Mouse (Mus musculus): ENCODE data around the gene Cnst. TPM values are rescaled to one million over a fixed set of nuclear protein-coding genes. Genes with fewer than 3 reads are reported as not detected.
A peak's percentile ranks its signal among the peaks of the same experiment; 100 is the strongest.

Gene Cnst
- polyA plus RNA-seq, 1 experiment from 2014 or later = 27.7 TPM

- no peak overlapping the region for H3K4me3 ChIP-seq
- no peak for ATAC-seq (ENCODE audit: low FRiP score)
- no peaks in the 10 kb centered on the region for H3K36me3 ChIP-seq
- 91% methylated on average over 6 of the region's 6 CpGs for WGBS
- no peaks in the 10 kb centered on the region for H3K27me3 ChIP-seq
- H3K9me3 ChIP-seq = no peaks in the 10 kb centered on the region
- no peak overlapping the region for H3K4me2 ChIP-seq
- no peak overlapping the region for H3K27ac ChIP-seq
- no peak overlapping the region for H3K9ac ChIP-seq
- peaks cover 7% of the 10 kb centered on the region; the same call in 1 of the 2 replicates for H3K4me1 ChIP-seq (replicated peaks)
Measured at GRCm38 (mm10) chr1:179560845-179561430, 14.8 kb downstream of the Cnst start.

GRCm38 (mm10) chr1:179563211-179563610 lies 17.0 kb downstream of the Cnst start:
- 81% methylated on average over 4 of the region's 4 CpGs for WGBS
- ATAC-seq (ENCODE audit: low FRiP score) = no peak
- no peaks in the 10 kb centered on the region for H3K27me3 ChIP-seq
- peaks cover 19% of the 10 kb centered on the region for H3K4me1 ChIP-seq (replicated peaks)
- H3K27ac ChIP-seq = no peak overlapping the region
- H3K4me2 ChIP-seq = no peak overlapping the region
- H3K9me3 ChIP-seq = no peaks in the 10 kb centered on the region
- H3K36me3 ChIP-seq = no peaks in the 10 kb centered on the region
- no peak overlapping the region for H3K9ac ChIP-seq
- no peak overlapping the region for H3K4me3 ChIP-seq

- Histone ChIP-seq H3K4me2 (no peak overlapping the region), H3K9me3 (no peaks in the 10 kb centered on the region), H3K27me3 (no peaks in the 10 kb centered on the region), H3K36me3 (no peaks in the 10 kb centered on the region), H3K9ac (no peak overlapping the region), H3K4me1 (replicated peaks) (peaks cover 19% of the 10 kb centered on the region), H3K27ac (peak overlapping the region; percentile 40; the same call in 1 of the 2 replicates), H3K4me3 (no peak overlapping the region)
- 68% methylated on average over 5 of the region's 5 CpGs for WGBS
- no peak for ATAC-seq (ENCODE audit: low FRiP score)
Measured at GRCm38 (mm10) chr1:179563926-179564325, 17.8 kb downstream of the Cnst start.

GRCm38 (mm10) chr1:179567558-179567957 lies 21.4 kb downstream of the Cnst start:
- Histone ChIP-seq H3K9me3 (no peaks in the 10 kb centered on the region), H3K4me3 (no peak overlapping the region), H3K27ac (peak overlapping the region; percentile 55), H3K9ac (no peak overlapping the region), H3K36me3 (no peaks in the 10 kb centered on the region), H3K4me1 (replicated peaks) (peaks cover 26% of the 10 kb centered on the region), H3K4me2 (no peak overlapping the region), H3K27me3 (no peaks in the 10 kb centered on the region)
- WGBS = 33% methylated on average over 7 of the region's 7 CpGs
- ATAC-seq (ENCODE audit: low FRiP score) = peak; percentile 21; the same call in 1 of the 2 replicates

GRCm38 (mm10) chr1:179568690-179569398 lies 22.7 kb downstream of the Cnst start:
- H3K27ac ChIP-seq = no peak overlapping the region
- no peak overlapping the region for H3K9ac ChIP-seq
- no peak overlapping the region for H3K4me2 ChIP-seq
- no peaks in the 10 kb centered on the region for H3K36me3 ChIP-seq
- no peak for ATAC-seq (ENCODE audit: low FRiP score)
- 89% methylated on average over 4 of the region's 4 CpGs for WGBS
- no peaks in the 10 kb centered on the region for H3K9me3 ChIP-seq
- no peak overlapping the region for H3K4me3 ChIP-seq
- H3K4me1 ChIP-seq (replicated peaks) = peaks cover 19% of the 10 kb centered on the region
- H3K27me3 ChIP-seq = no peaks in the 10 kb centered on the region

- Histone ChIP-seq H3K27me3 (no peaks in the 10 kb centered on the region), H3K4me2 (no peak overlapping the region), H3K4me1 (replicated peaks) (peaks cover 24% of the 10 kb centered on the region), H3K27ac (no peak overlapping the region), H3K4me3 (no peak overlapping the region), H3K9ac (no peak overlapping the region), H3K36me3 (no peaks in the 10 kb centered on the region), H3K9me3 (no peaks in the 10 kb centered on the region)
- WGBS = 98% methylated on average over 1 of the region's 1 CpGs
- ATAC-seq (ENCODE audit: low FRiP score) = no peak
Measured at GRCm38 (mm10) chr1:179570482-179570881, 24.3 kb downstream of the Cnst start.

- 90% methylated on average over 4 of the region's 4 CpGs for WGBS
- Histone ChIP-seq H3K27ac (no peak overlapping the region), H3K36me3 (no peaks in the 10 kb centered on the region), H3K9me3 (no peaks in the 10 kb centered on the region), H3K4me3 (no peak overlapping the region), H3K4me1 (replicated peaks) (peaks cover 24% of the 10 kb centered on the region), H3K9ac (no peak overlapping the region), H3K27me3 (no peaks in the 10 kb centered on the region), H3K4me2 (no peak overlapping the region)
- ATAC-seq (ENCODE audit: low FRiP score) = no peak
Measured at GRCm38 (mm10) chr1:179571686-179572085, 25.5 kb downstream of the Cnst start.

- no peak overlapping the region for H3K4me2 ChIP-seq
- no peaks in the 10 kb centered on the region for H3K27me3 ChIP-seq
- no peak overlapping the region for H3K4me3 ChIP-seq
- no peak for ATAC-seq (ENCODE audit: low FRiP score)
- 0 out of 2 replicates have a peak overlapping the region, but pooled peaks have one; percentile 15 for H3K9ac ChIP-seq
- 78% methylated on average over 6 of the region's 6 CpGs for WGBS
- no peak overlapping the region for H3K27ac ChIP-seq
- H3K4me1 ChIP-seq (replicated peaks) = peaks cover 13% of the 10 kb centered on the region
- no peaks in the 10 kb centered on the region for H3K9me3 ChIP-seq
- no peaks in the 10 kb centered on the region for H3K36me3 ChIP-seq
Measured at GRCm38 (mm10) chr1:179573650-179574206, 27.6 kb downstream of the Cnst start.

GRCm38 (mm10) chr1:179578625-179579024 lies 32.5 kb downstream of the Cnst start:
- H3K36me3 ChIP-seq = peaks cover 17% of the 10 kb centered on the region
- no peak overlapping the region for H3K4me3 ChIP-seq
- no peak overlapping the region for H3K4me2 ChIP-seq
- 79% methylated on average over 6 of the region's 6 CpGs for WGBS
- H3K27ac ChIP-seq = no peak overlapping the region
- H3K4me1 ChIP-seq (replicated peaks) = peaks cover 6% of the 10 kb centered on the region; the same call in 1 of the 2 replicates
- H3K9me3 ChIP-seq = no peaks in the 10 kb centered on the region
- no peaks in the 10 kb centered on the region for H3K27me3 ChIP-seq
- no peak for ATAC-seq (ENCODE audit: low FRiP score)
- no peak overlapping the region for H3K9ac ChIP-seq

- no peaks in the 10 kb centered on the region for H3K27me3 ChIP-seq
- ATAC-seq (ENCODE audit: low FRiP score) = no peak
- no peak overlapping the region for H3K9ac ChIP-seq
- H3K4me1 ChIP-seq (replicated peaks) = no peaks in the 10 kb centered on the region; the same call in 1 of the 2 replicates
- no peak overlapping the region for H3K4me3 ChIP-seq
- 80% methylated on average over 8 of the region's 8 CpGs for WGBS
- no peaks in the 10 kb centered on the region for H3K9me3 ChIP-seq
- peaks cover 17% of the 10 kb centered on the region for H3K36me3 ChIP-seq
- no peak overlapping the region for H3K4me2 ChIP-seq
- H3K27ac ChIP-seq = no peak overlapping the region
Measured at GRCm38 (mm10) chr1:179580200-179580599, 34.0 kb downstream of the Cnst start.

- Histone ChIP-seq H3K9me3 (no peaks in the 10 kb centered on the region), H3K4me3 (no peak overlapping the region), H3K4me2 (no peak overlapping the region), H3K27me3 (no peaks in the 10 kb centered on the region), H3K9ac (no peak overlapping the region), H3K4me1 (replicated peaks) (peaks cover 8% of the 10 kb centered on the region; the same call in 1 of the 2 replicates), H3K27ac (no peak overlapping the region), H3K36me3 (peaks cover 17% of the 10 kb centered on the region)
- no peak for ATAC-seq (ENCODE audit: low FRiP score)
- WGBS = 82% methylated on average over 10 of the region's 10 CpGs
Measured at GRCm38 (mm10) chr1:179581422-179581821, 35.3 kb downstream of the Cnst start.

- WGBS = 62% methylated on average over 6 of the region's 6 CpGs
- Histone ChIP-seq H3K27ac (no peak overlapping the region), H3K9me3 (no peaks in the 10 kb centered on the region), H3K36me3 (peaks cover 17% of the 10 kb centered on the region), H3K4me3 (no peak overlapping the region), H3K4me1 (replicated peaks) (peaks cover 14% of the 10 kb centered on the region; the same call in 1 of the 2 replicates), H3K4me2 (no peak overlapping the region), H3K9ac (no peak overlapping the region), H3K27me3 (no peaks in the 10 kb centered on the region)
- ATAC-seq (ENCODE audit: low FRiP score) = no peak
Measured at GRCm38 (mm10) chr1:179582021-179582433, 35.9 kb downstream of the Cnst start.
